Mouse (Mus musculus) megakaryocyte, embryonic 14.5 days (primary cell): ENCODE measurements around the gene Mylk2.

Experiments used
- FLI1 ChIP-seq: IDR thresholded peaks from 2 replicates; pipeline ENCODE4 v1.6.1; 2012; ENCODE audit warnings: low read length, inconsistent platforms, mixed read lengths
- GATA1 ChIP-seq: IDR thresholded peaks from 3 replicates; pipeline ENCODE4 v1.6.1; 2012; ENCODE audit warnings: mixed read lengths, low read length, inconsistent platforms, borderline replicate concordance

DNA sequence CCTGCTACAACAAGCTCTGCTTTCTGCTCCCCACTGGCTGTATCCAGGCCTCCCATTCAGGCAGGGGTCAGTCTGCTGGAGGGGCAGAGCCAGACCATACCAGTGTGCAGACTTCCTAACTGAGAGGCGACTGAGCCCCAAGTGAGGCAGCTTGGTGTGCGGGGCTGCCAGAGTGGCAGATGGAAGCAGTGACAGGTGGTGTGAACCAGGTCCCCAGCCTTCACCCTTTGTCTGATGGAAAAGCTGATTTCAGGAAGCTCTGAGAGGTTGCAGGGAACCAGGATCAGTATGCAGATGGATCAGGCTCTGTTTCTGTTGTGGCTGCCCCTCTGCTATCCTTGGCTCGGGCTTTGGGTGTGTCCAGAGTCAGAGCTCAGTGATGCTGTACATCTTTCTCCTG lies 12.5 kb downstream of the Mylk2 start:
- no peak for TF ChIP-seq GATA1
- no peak for TF ChIP-seq FLI1
